Comparison of ENCODE assay signal across 23 mouse cellular contexts in genomic region chr10:96286094-96286485, GRCm38 (mm10).
DNase-seq lines count a peak whose midpoint lies in the region; ATAC-seq and TF ChIP-seq lines count a peak whose summit lies in the region.
"Had no signal": no experiment of that assay in that cellular context is flagged by ENCODE, and none has a peak within 500 bp of the region (broad histone marks: within the 10 kb centered on the region; RNA-seq: fewer than 3 reads in every experiment).

No protein-coding gene starts in this region.

- TF ChIP-seq CTCF in lung, adult 2 months (IDR thresholded peaks at IDR 0.05; ENCODE audit: insufficient read depth, low read length), result no peak
- TF ChIP-seq CTCF in olfactory bulb, adult 2 months (IDR thresholded peaks at IDR 0.05; ENCODE audit: insufficient read depth, low read depth, low read length), result no peak
- TF ChIP-seq CTCF in cerebellum, adult 2 months (IDR thresholded peaks at IDR 0.05; ENCODE audit: borderline replicate concordance, insufficient read depth, low read depth, low read length), result no peak

- no peak overlapping the region for H3K4me2 ChIP-seq in forebrain, embryonic 13.5 days
- H3K4me2 ChIP-seq: limb, embryonic 12.5 days; liver, embryonic 12.5 days; lung, embryonic 15.5 days had no signal

- H3K9me3 ChIP-seq in forebrain, embryonic 13.5 days (replicated peaks), result no peaks in the 10 kb centered on the region
- H3K9me3 ChIP-seq in forebrain, embryonic 10.5 days, result no peaks in the 10 kb centered on the region
- H3K9me3 ChIP-seq: heart, embryonic 10.5 days; hindbrain, embryonic 10.5 days; limb, embryonic 12.5 days; liver, embryonic 12.5 days; lung, embryonic 15.5 days had no signal

- TF ChIP-seq POLR2A in lung, adult 2 months (IDR thresholded peaks at IDR 0.05; ENCODE audit: borderline replicate concordance, extremely low read depth, low read depth, low read length), result no peak
- TF ChIP-seq POLR2A in olfactory bulb, adult 2 months (IDR thresholded peaks at IDR 0.05; ENCODE audit: insufficient read depth, low read depth, low read length), result no peak
- no peak for TF ChIP-seq POLR2A in cerebellum, adult 2 months (IDR thresholded peaks at IDR 0.05; ENCODE audit: borderline replicate concordance, insufficient read depth, low read length)

- 0 out of 2 replicates have a peak, but pooled peaks cover 4% of the 10 kb centered on the region for H3K4me1 ChIP-seq in forebrain, embryonic 13.5 days
- no peaks in the 10 kb centered on the region for H3K4me1 ChIP-seq in forebrain, embryonic 10.5 days
- no peaks in the 10 kb centered on the region for H3K4me1 ChIP-seq in lung, adult 2 months (ENCODE audit: control insufficient read depth, insufficient read depth, low read length)
- H3K4me1 ChIP-seq in olfactory bulb, adult 2 months (ENCODE audit: control insufficient read depth, insufficient read depth, low read length), result peaks cover 5% of the 10 kb centered on the region; the same call in 1 of the 2 replicates
- no peaks in the 10 kb centered on the region for H3K4me1 ChIP-seq in cerebellum, adult 2 months (ENCODE audit: control insufficient read depth, insufficient read depth, low read length)
- H3K4me1 ChIP-seq: heart, embryonic 10.5 days; hindbrain, embryonic 10.5 days; limb, embryonic 12.5 days; liver, embryonic 12.5 days; lung, embryonic 15.5 days had no signal

- no peaks in the 10 kb centered on the region for H3K27me3 ChIP-seq in forebrain, embryonic 13.5 days
- no peaks in the 10 kb centered on the region for H3K27me3 ChIP-seq in forebrain, embryonic 10.5 days (ENCODE audit: poor library complexity, severe bottlenecking)
- no peaks in the 10 kb centered on the region for H3K27me3 ChIP-seq in cerebellum, adult 2 months (ENCODE audit: control insufficient read depth, insufficient read depth, low read length)
- H3K27me3 ChIP-seq: limb, embryonic 12.5 days; liver, embryonic 12.5 days; lung, embryonic 15.5 days had no signal

- H3K27ac ChIP-seq in forebrain, embryonic 13.5 days, result no peak overlapping the region
- no peak overlapping the region for H3K27ac ChIP-seq in forebrain, embryonic 10.5 days
- 0 out of 2 replicates have a peak overlapping the region, but pooled peaks have one; percentile 80 for H3K27ac ChIP-seq in olfactory bulb, adult 2 months (ENCODE audit: insufficient read depth, low read depth, low read length)
- H3K27ac ChIP-seq in cerebellum, adult 2 months (ENCODE audit: insufficient read depth, low read length), result no peak overlapping the region
- H3K27ac ChIP-seq: heart, embryonic 10.5 days; hindbrain, embryonic 10.5 days; kidney, postnatal 0 days; limb, embryonic 12.5 days; liver, embryonic 12.5 days; lung, embryonic 15.5 days; stomach, postnatal 0 days had no signal

- H3K4me3 ChIP-seq in forebrain, embryonic 13.5 days, result no peak overlapping the region
- no peak overlapping the region for H3K4me3 ChIP-seq in forebrain, embryonic 10.5 days
- no peak overlapping the region for H3K4me3 ChIP-seq in lung, adult 2 months (replicated peaks; ENCODE audit: extremely low read depth, low read depth, low read length)
- no peak overlapping the region for H3K4me3 ChIP-seq in olfactory bulb, adult 2 months (ENCODE audit: insufficient read depth, low read depth, low read length)
- H3K4me3 ChIP-seq in cerebellum, adult 2 months (replicated peaks; ENCODE audit: insufficient read depth, low read depth, low read length), result no peak overlapping the region
- H3K4me3 ChIP-seq: erythroblast, embryonic 14.5 days; heart, embryonic 10.5 days; hindbrain, embryonic 10.5 days; limb, embryonic 12.5 days; liver, embryonic 12.5 days; lung, embryonic 15.5 days had no signal

- 61% methylated on average over 2 of the region's 2 CpGs for WGBS in forebrain, embryonic 13.5 days
- 80% methylated on average over 2 of the region's 2 CpGs for WGBS in forebrain, embryonic 10.5 days
- WGBS in lung, adult 2 months, result 71% methylated on average over 2 of the region's 2 CpGs
- WGBS in olfactory bulb, adult 2 months, result 20% methylated on average over 2 of the region's 2 CpGs
- 73% methylated on average over 2 of the region's 2 CpGs for WGBS in cerebellum, adult 2 months

- DNase-seq in forebrain, embryonic 10.5 days (ENCODE audit: extremely low spot score, low spot score), result no peak
- peak; percentile 57 for DNase-seq in lung, postnatal 36 days
- no peak for DNase-seq in lung, adult 2 months
- no peak for DNase-seq in cerebellum, adult 2 months
- DNase-seq: adrenal gland, postnatal 10 days; cerebellum, adult 11 months; cerebellum, postnatal 36 days; gastrocnemius, postnatal 25 days; kidney, adult 11 months had no signal

- H3K36me3 ChIP-seq in forebrain, embryonic 13.5 days (ENCODE audit: poor library complexity, severe bottlenecking), result no peaks in the 10 kb centered on the region
- no peaks in the 10 kb centered on the region for H3K36me3 ChIP-seq in forebrain, embryonic 10.5 days (replicated peaks)
- H3K36me3 ChIP-seq: G1E; heart, embryonic 10.5 days; hindbrain, embryonic 10.5 days; limb, embryonic 12.5 days; liver, embryonic 12.5 days; lung, embryonic 15.5 days had no signal

- ATAC-seq in forebrain, embryonic 13.5 days, result peak; percentile 77
- 0 out of 2 replicates have a peak, but pooled peaks have one; percentile 32 for ATAC-seq in common myeloid progenitor, adult 5-6 weeks (replicated peaks; ENCODE audit: low read depth, poor library complexity, severe bottlenecking)
- ATAC-seq: activated CD4-positive, CD25-positive, alpha-beta regulatory T cell, adult 4 months; liver, embryonic 12.5 days; midbrain, embryonic 16.5 days had no signal

- no peak overlapping the region for H3K9ac ChIP-seq in forebrain, embryonic 13.5 days
- H3K9ac ChIP-seq: limb, embryonic 12.5 days; liver, embryonic 12.5 days; lung, embryonic 15.5 days had no signal
